Mouse (Mus musculus) frontal cortex, postnatal 10 days (tissue): ENCODE results near the gene Tank.

Experiments used
- DNase-seq, 2 experiments: peaks; one replicate each; pipeline ENCODE4 v3.0.0; 2022; ENCODE audit warnings: low spot score in 2 of 2, mixed read lengths in 1 of 2

Gene Tank

GRCm38 (mm10) chr2:61578433-61578832 is at the start of gene Tank:
Tank (plus strand) TSS chr2:61578585.
- no peak for DNase-seq

GRCm38 (mm10) chr2:61532326-61532725 is 46.1 kb upstream of the Tank start:
- DNase-seq = no peak

- peak; percentile 13 to 34 for DNase-seq
These were observed 45.3 kb upstream of the Tank start for GRCm38 (mm10) chr2:61533131-61533530.

- no peak for DNase-seq
These were observed 41.5 kb upstream of the Tank start for GRCm38 (mm10) chr2:61536901-61537300.

DNA sequence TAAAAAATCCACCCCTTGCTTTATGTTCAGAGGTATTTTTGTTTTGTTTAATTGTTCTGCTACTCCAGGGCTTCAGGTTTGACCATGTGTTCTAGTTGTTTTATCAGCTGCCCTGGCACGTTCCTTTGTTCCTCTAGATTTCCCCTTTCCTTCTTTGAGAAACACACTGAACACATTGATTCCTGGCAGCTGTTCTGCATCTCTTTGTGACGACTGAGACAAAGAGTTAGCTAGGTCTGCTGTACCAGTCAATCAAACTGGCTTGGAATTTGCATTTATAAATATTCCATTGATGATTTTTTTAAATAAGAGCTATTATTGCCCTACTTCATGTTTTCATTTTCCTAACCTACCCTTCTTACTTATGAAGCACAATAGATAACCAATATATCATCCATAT is 39.0 kb upstream of the Tank start:
- no peak for DNase-seq

- DNase-seq = no peak
These were observed 36.0 kb upstream of the Tank start for GRCm38 (mm10) chr2:61542426-61542825.

- DNase-seq = no peak
These were observed 32.7 kb upstream of the Tank start for GRCm38 (mm10) chr2:61545666-61546065.

DNA sequence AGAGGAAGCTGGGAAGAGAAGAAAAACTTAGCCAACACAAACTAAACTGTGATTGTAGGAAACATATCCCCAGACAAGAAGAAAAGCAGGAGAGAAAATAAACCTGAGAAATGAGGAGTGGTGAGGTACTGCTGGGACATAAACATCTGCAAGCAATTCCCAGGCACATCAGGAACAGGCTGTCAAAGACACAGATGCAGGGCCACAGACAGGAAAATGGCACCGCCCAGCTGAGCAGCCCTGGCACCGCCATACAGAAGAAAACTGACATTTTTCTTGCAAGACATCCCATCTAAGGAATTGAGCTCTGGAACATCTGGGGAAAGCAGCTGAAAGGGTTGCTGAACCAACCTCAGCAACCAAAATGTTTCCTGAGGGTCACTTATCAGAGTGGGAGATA is 30.4 kb upstream of the Tank start:
- DNase-seq = no peak

DNA sequence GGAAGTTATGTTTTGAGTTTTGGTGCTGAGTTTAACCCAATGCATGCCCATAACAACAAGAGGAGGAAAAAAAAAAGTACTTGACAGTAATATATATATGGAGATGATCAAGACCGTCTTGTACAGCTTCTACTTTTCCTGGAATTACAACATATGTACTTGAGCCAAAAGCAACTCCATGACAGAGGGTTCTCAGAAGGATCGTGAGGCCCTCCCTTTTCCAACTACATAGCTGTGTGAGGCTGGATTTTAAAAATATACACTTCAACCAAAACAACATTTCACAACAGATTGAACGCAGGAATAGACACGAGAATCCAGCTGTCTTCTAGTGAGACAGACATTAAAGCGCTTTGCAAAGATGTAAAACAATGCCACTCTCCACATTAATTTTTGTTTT is 26.7 kb upstream of the Tank start:
- DNase-seq = no peak

DNA sequence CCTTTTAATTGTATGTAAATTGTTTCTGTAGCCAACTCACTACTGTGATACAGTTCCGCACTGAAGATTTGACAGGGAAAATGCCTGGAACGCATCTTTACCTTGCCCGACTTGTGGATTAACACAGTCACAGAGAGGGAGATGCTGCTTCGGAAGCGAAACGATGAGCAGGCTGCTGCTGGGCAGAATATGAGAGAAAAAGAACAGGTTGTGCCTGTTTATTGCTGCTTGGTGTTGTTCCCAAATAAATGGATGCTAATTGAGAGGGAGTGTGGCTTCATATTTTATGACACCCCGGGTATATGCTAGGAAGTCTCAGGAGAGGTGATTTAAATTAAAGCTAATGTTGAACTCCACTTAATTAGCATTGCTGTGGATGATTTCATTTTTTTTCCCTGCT is 23.0 kb upstream of the Tank start:
- DNase-seq = no peak

DNA sequence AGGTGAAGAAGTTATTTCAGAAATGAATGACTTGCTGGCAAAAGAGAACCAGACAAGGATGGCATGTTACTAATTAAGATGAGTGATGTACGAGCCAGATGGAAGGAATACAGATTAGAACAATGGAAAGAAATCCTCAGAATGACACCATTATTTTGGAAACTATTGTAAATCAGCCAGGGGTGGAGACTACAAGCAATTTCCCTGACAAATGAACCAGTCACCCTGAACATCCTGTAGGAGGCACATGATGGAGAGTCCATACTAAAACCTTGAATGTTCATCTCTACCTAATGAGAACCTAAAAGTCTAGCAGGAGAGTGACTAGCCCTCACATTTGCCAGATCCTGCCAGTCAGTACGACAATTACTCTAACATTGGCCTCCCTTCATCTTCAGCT is 22.6 kb upstream of the Tank start:
- no peak for DNase-seq

DNA sequence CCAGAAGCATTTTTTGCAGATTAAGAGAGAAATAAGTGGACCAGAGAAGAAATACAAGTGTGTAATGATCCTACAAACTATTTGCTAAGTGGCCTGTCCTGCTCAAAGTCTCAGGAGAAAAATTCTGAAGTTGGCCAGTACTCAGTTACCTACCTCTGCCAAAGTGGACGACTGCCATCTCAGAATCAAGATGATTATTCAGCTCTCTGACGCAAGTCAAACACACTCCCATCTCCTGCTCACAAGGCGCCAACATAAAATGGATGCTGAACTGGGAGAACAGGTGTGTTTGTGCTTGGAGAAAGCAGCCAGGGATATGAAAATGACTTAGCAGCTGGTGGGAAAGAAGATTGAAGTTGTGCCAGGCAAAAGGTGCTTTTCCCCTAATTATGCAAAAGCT is 21.7 kb upstream of the Tank start:
- no peak for DNase-seq

GRCm38 (mm10) chr2:61557848-61558471 is 20.4 kb upstream of the Tank start:
- no peak for DNase-seq

- DNase-seq = no peak
These were observed 17.3 kb upstream of the Tank start for GRCm38 (mm10) chr2:61561058-61561457.

GRCm38 (mm10) chr2:61563202-61563601 is 15.2 kb upstream of the Tank start:
- DNase-seq = no peak

GRCm38 (mm10) chr2:61567045-61567783 is 11.2 kb upstream of the Tank start:
- no peak for DNase-seq

DNA sequence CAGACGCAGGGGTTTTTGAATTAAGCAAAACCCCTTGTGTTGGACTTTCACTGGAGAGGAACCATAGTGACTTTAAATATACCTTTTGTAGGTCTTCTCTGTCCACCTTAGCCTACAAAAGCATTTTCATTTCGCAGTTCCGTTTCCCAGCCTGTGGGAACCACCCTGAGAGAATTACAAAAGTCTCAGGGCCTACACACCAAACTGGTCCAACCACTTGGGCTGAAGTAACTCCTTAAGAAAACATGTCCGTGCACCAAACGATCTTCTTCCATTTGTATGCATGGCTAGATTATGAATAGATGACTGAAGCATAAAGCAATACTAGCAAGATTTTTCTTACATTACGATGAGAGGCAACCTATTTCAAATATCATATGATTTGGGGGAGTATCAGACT is 9.2 kb upstream of the Tank start:
- no peak for DNase-seq

DNA sequence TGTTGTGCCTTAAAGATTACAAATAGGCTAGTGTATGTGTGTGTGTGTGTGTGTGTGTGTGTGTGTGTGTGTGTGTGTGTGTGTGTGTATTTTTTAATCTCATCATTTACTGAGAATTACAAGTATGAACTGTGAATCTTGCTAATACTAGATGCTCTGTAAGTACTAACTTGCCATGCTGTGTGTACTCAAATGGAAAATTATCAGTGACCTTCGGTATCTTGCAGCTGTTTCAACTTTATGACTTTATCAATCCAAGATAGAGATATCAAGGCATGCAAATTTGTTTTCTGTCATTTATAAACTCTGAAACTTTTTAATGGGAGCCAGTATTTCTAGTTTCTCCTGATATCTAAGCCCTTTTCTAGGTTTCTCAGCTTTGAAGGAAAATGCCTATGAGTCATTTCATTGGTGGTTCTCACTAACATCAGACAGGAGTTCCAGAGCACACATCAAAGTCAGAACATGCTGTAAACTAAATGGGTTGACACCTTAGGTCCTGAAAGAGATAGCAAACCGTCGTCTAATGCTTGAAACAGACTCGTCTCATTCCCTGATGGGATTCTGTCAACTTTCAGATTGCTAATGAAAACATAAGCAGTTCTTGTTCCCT is 6.9 kb upstream of the Tank start:
- no peak for DNase-seq

- DNase-seq = no peak
These were observed 1.9 kb upstream of the Tank start for GRCm38 (mm10) chr2:61576497-61576896.

DNA sequence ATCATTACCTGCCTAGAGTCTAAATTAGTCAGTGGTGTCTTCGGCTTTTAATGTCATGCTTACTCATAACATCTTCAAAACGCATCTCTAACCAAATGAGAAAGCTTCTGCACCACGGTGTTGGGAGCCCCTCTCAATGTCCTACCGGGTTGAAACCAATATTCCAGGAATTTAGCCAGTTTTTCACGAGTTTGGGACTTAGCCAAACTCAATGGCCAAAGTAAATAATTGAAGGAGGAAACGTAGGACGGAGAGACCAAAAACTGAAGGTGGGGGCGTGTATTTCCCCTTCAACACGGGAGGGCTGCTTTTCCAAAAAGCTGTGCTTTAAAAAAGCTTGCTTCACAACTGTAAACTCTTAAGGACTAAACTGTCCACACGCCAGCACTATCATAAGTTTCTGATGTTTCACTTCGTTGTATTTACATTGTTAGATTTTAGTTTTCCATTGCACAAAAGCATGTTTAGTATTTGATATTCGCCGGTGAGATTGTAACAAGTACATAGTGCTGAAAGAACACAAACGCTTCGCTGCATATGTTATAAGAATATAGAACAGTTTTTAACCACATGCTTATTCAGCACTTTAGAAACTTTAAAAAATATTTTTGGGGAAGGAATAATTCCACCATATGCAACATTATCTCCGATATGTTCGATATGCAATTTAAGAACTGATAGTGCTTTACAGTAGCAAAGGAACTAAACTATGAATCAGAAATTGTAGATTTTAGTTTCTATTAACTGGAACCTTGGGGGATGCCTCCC is 1.3 kb upstream of the Tank start:
- DNase-seq = no peak

DNA sequence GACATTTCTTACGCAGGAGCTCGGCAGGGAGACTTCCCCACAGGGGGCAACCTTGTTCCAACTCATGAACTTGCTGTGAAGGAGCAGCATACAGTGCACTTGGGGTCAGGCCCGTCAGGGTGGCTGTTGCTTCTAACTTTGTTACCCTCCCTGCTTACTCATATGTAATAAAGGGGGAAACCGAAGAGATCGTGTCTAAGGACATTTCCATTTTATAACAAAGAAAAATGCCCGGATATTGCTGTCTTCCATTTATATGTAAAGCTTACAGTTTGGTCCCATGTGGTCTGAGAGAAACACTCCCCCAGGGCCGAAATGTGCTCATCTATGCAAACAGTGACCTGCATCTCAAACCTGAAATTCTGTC is 706 bp upstream of the Tank start:
- DNase-seq = no peak

GRCm38 (mm10) chr2:61579501-61579990 is 1.2 kb downstream of the Tank start:
- DNase-seq = no peak
